In genomic region chr14:31660312-31661093, GRCm38 (mm10) we compare ENCODE assay signal across 8 mouse cellular contexts. TPM values are rescaled to one million over a fixed set of nuclear protein-coding genes. Genes with fewer than 3 reads are reported as not detected.
DNase-seq lines count a peak whose midpoint lies in the region; ATAC-seq and TF ChIP-seq lines count a peak whose summit lies in the region.

No protein-coding gene starts in this region.

- H3K36me3 ChIP-seq in embryonic facial prominence, embryonic 14.5 days (ENCODE audit: control insufficient read depth, insufficient read depth, low read length), result no peaks in the 10 kb centered on the region
- no peaks in the 10 kb centered on the region for H3K36me3 ChIP-seq in hindbrain, embryonic 15.5 days
- H3K36me3 ChIP-seq in neural tube, embryonic 14.5 days (ENCODE audit: control insufficient read depth, insufficient read depth, low read length), result no peaks in the 10 kb centered on the region

- H3K4me3 ChIP-seq in layer of hippocampus, adult 2 months, result no peak overlapping the region
- H3K4me3 ChIP-seq in embryonic facial prominence, embryonic 14.5 days (ENCODE audit: low read depth, low read length), result no peak overlapping the region
- H3K4me3 ChIP-seq in hindbrain, embryonic 15.5 days, result no peak overlapping the region
- H3K4me3 ChIP-seq in neural tube, embryonic 14.5 days (ENCODE audit: low read depth, low read length), result no peak overlapping the region

- H3K9me3 ChIP-seq in embryonic facial prominence, embryonic 14.5 days (ENCODE audit: control insufficient read depth, low read length), result no peaks in the 10 kb centered on the region
- H3K9me3 ChIP-seq in hindbrain, embryonic 15.5 days, result no peaks in the 10 kb centered on the region
- H3K9me3 ChIP-seq in neural tube, embryonic 14.5 days (ENCODE audit: control insufficient read depth, low read length), result no peaks in the 10 kb centered on the region

- peak overlapping the region; percentile 97 for H3K27ac ChIP-seq in layer of hippocampus, adult 2 months
- H3K27ac ChIP-seq in embryonic facial prominence, embryonic 14.5 days (replicated peaks; ENCODE audit: low read depth, low read length), result peak overlapping the region; percentile 99
- H3K27ac ChIP-seq in hindbrain, embryonic 15.5 days (replicated peaks), result peak overlapping the region; percentile 96
- H3K27ac ChIP-seq in neural tube, embryonic 14.5 days (ENCODE audit: low read depth, low read length), result peak overlapping the region; percentile 97

- H3K4me1 ChIP-seq in embryonic facial prominence, embryonic 14.5 days (ENCODE audit: control insufficient read depth, insufficient read depth, low read length), result peaks cover 72% of the 10 kb centered on the region
- H3K4me1 ChIP-seq in hindbrain, embryonic 15.5 days (replicated peaks), result peaks cover 72% of the 10 kb centered on the region
- H3K4me1 ChIP-seq in neural tube, embryonic 14.5 days (ENCODE audit: control insufficient read depth, insufficient read depth, low read length), result peaks cover 37% of the 10 kb centered on the region

- no peaks in the 10 kb centered on the region for H3K27me3 ChIP-seq in embryonic facial prominence, embryonic 14.5 days (replicated peaks; ENCODE audit: control insufficient read depth, insufficient read depth, low read length)
- no peaks in the 10 kb centered on the region for H3K27me3 ChIP-seq in hindbrain, embryonic 15.5 days
- H3K27me3 ChIP-seq in neural tube, embryonic 14.5 days (ENCODE audit: control insufficient read depth, insufficient read depth, low read length), result no peaks in the 10 kb centered on the region

- TF ChIP-seq CTCF in layer of hippocampus, adult 2 months (conservative IDR thresholded peaks at IDR 0.05), result no peak

- 33% methylated on average over 7 of the region's 7 CpGs for WGBS in embryonic facial prominence, embryonic 14.5 days
- 42% methylated on average over 7 of the region's 7 CpGs for WGBS in hindbrain, embryonic 15.5 days
- 32% methylated on average over 7 of the region's 7 CpGs for WGBS in neural tube, embryonic 14.5 days

- no peak for ATAC-seq in embryonic facial prominence, embryonic 14.5 days (ENCODE audit: low read depth)
- no peak for ATAC-seq in hindbrain, embryonic 15.5 days (ENCODE audit: low FRiP score, low read depth)
- no peak for ATAC-seq in neural tube, embryonic 14.5 days (ENCODE audit: low read depth)

- DNase-seq in layer of hippocampus, adult 2 months (ENCODE audit: low spot score in 2 of 2), result peak in 1 of 2 experiments; percentile 60
- no peak for DNase-seq in layer of hippocampus, adult 9-10 months (ENCODE audit: low spot score)
- DNase-seq in embryonic facial prominence, embryonic 14.5 days (ENCODE audit: low spot score), result peak; percentile 62
- DNase-seq in spleen, adult 18-20 months, result no peak
- DNase-seq in B cell, adult 2 months, result no peak
- DNase-seq in urinary bladder, adult 2 months (ENCODE audit: low spot score), result no peak

- H3K9ac ChIP-seq in embryonic facial prominence, embryonic 14.5 days (ENCODE audit: low read depth, low read length), result no peak overlapping the region
- no peak overlapping the region for H3K9ac ChIP-seq in hindbrain, embryonic 15.5 days
- no peak overlapping the region for H3K9ac ChIP-seq in neural tube, embryonic 14.5 days (replicated peaks; ENCODE audit: low read depth, low read length)

- H3K4me2 ChIP-seq in embryonic facial prominence, embryonic 14.5 days (ENCODE audit: low read depth, low read length), result no peak overlapping the region
- H3K4me2 ChIP-seq in hindbrain, embryonic 15.5 days, result peak overlapping the region; percentile 57; the same call in 1 of the 2 replicates
- H3K4me2 ChIP-seq in neural tube, embryonic 14.5 days (ENCODE audit: low read depth, low read length), result no peak overlapping the region

RNA-seq across cellular contexts. Expression of gene Hacl1, which starts 19.4 kb away (rescaled TPM):
- total RNA-seq in layer of hippocampus, adult 2 months (2021), result 1 to 10 TPM; 7.0 to 9.4 TPM
- 13.3 and 13.4 TPM in 2 replicates for polyA plus RNA-seq in embryonic facial prominence, embryonic 14.5 days (2014; fragmentation: Nextera tagmentation; extraction: Ambion mirVana)
- polyA plus RNA-seq in hindbrain, embryonic 15.5 days (2015; fragmentation: Nextera tagmentation; extraction: Ambion mirVana), result 7.1 and 11.0 TPM in 2 replicates
- 10.0 and 13.5 TPM in 2 replicates for polyA plus RNA-seq in neural tube, embryonic 14.5 days (2014; fragmentation: Nextera tagmentation; extraction: Ambion mirVana)
- 19.3 and 24.1 TPM in 2 replicates for polyA plus RNA-seq in urinary bladder, adult 2 months (2012; rRNA removed)

RNA-seq across cellular contexts. Expression of gene Btd, which starts 19.7 kb away (rescaled TPM):
- total RNA-seq in layer of hippocampus, adult 2 months (2021), result 1 to 10 TPM; 9.6 TPM
- polyA plus RNA-seq in embryonic facial prominence, embryonic 14.5 days (2014; fragmentation: Nextera tagmentation; extraction: Ambion mirVana), result 30.3 and 37.0 TPM in 2 replicates
- 18.9 and 19.1 TPM in 2 replicates for polyA plus RNA-seq in hindbrain, embryonic 15.5 days (2015; fragmentation: Nextera tagmentation; extraction: Ambion mirVana)
- 14.4 and 17.7 TPM in 2 replicates for polyA plus RNA-seq in neural tube, embryonic 14.5 days (2014; fragmentation: Nextera tagmentation; extraction: Ambion mirVana)
- 25.4 and 27.7 TPM in 2 replicates for polyA plus RNA-seq in urinary bladder, adult 2 months (2012; rRNA removed)

RNA-seq across cellular contexts. Expression of gene Gm49387, which starts 19.8 kb away (rescaled TPM):
- total RNA-seq in layer of hippocampus, adult 2 months (2021), result under 1 TPM in 1 of 2 experiments, not detected in 1; 0.95 TPM
- polyA plus RNA-seq in embryonic facial prominence, embryonic 14.5 days (2014; fragmentation: Nextera tagmentation; extraction: Ambion mirVana), result 0.47 and 0.84 TPM in 2 replicates
- 0.90 TPM in 1 of 2 replicates, not detected in the other for polyA plus RNA-seq in hindbrain, embryonic 15.5 days (2015; fragmentation: Nextera tagmentation; extraction: Ambion mirVana)
- not detected in 2 replicates for polyA plus RNA-seq in neural tube, embryonic 14.5 days (2014; fragmentation: Nextera tagmentation; extraction: Ambion mirVana)
- polyA plus RNA-seq in urinary bladder, adult 2 months (2012; rRNA removed), result not detected in 2 replicates
